Mouse (Mus musculus): ENCODE data around the gene Tep1.
A peak's percentile ranks its signal among the peaks of the same experiment; 100 is the strongest.
"Not testable (repeated sequence)": the region's sequence is repeated elsewhere in the genome, so short reads cannot be mapped to it uniquely, and the experiment has no call there.

The Tep1 gene

GRCm38 (mm10) chr14:50868211-50868610 is 2.1 kb downstream of the Tep1 start:
- no peak for DNase-seq

- no peak for DNase-seq
Observed at GRCm38 (mm10) chr14:50866966-50867365, 3.4 kb downstream of the Tep1 start.

GRCm38 (mm10) chr14:50865005-50865404 is 5.4 kb downstream of the Tep1 start:
- not testable (repeated sequence) for DNase-seq

- DNase-seq = no peak
Observed at GRCm38 (mm10) chr14:50862641-50863040, 7.7 kb downstream of the Tep1 start.

- no peak for DNase-seq
Observed at GRCm38 (mm10) chr14:50855788-50856187, 14.6 kb downstream of the Tep1 start.

- peak; percentile 4 for DNase-seq
Observed at GRCm38 (mm10) chr14:50837236-50837635, 33.1 kb downstream of the Tep1 start.

- DNase-seq = no peak
Observed at GRCm38 (mm10) chr14:50834435-50834834, 35.9 kb downstream of the Tep1 start.

GRCm38 (mm10) chr14:50833964-50834363 is 36.4 kb downstream of the Tep1 start:
- DNase-seq = no peak

GRCm38 (mm10) chr14:50829878-50830277 is 40.5 kb downstream of the Tep1 start:
- no peak for DNase-seq

- no peak for DNase-seq
Observed at GRCm38 (mm10) chr14:50826579-50826978, 43.8 kb downstream of the Tep1 start.

GRCm38 (mm10) chr14:50824219-50824618 is 46.1 kb downstream of the Tep1 start:
- DNase-seq = no peak

GRCm38 (mm10) chr14:50823240-50823639 is 47.1 kb downstream of the Tep1 start:
- DNase-seq = no peak

GRCm38 (mm10) chr14:50813060-50813459 is 57.3 kb downstream of the Tep1 start:
- DNase-seq = no peak

GRCm38 (mm10) chr14:50807487-50808072 is 62.8 kb downstream of the Tep1 start, which contains the start of the genes Ccnb1ip1 and Parp2:
Gene Ccnb1ip1 (minus strand): TSS chr14:50807732.
Gene Parp2 (plus strand): TSS chr14:50807841.
- peak; percentile 99 for DNase-seq

GRCm38 (mm10) chr14:50806469-50806868 is 63.9 kb downstream of the Tep1 start:
- not testable (repeated sequence) for DNase-seq

- DNase-seq = no peak
Observed at GRCm38 (mm10) chr14:50804683-50805082, 65.7 kb downstream of the Tep1 start.

GRCm38 (mm10) chr14:50802843-50803562 is 67.4 kb downstream of the Tep1 start:
- DNase-seq = peak; percentile 59

GRCm38 (mm10) chr14:50802441-50802840 is 67.9 kb downstream of the Tep1 start:
- no peak for DNase-seq

GRCm38 (mm10) chr14:50799502-50800259 is 70.7 kb downstream of the Tep1 start:
- DNase-seq = peak; percentile 83

- peak; percentile 53 for DNase-seq
Observed at GRCm38 (mm10) chr14:50798512-50798911, 71.8 kb downstream of the Tep1 start.

- no peak for DNase-seq
Observed at GRCm38 (mm10) chr14:50796464-50796863, 73.9 kb downstream of the Tep1 start.

- no peak for DNase-seq
Observed at GRCm38 (mm10) chr14:50795965-50796364, 74.4 kb downstream of the Tep1 start.

GRCm38 (mm10) chr14:50795261-50795935 is 75.0 kb downstream of the Tep1 start:
- DNase-seq = no peak
